Mouse (Mus musculus): Measurements from ENCODE around the gene Lama4.

Gene Lama4

DNA sequence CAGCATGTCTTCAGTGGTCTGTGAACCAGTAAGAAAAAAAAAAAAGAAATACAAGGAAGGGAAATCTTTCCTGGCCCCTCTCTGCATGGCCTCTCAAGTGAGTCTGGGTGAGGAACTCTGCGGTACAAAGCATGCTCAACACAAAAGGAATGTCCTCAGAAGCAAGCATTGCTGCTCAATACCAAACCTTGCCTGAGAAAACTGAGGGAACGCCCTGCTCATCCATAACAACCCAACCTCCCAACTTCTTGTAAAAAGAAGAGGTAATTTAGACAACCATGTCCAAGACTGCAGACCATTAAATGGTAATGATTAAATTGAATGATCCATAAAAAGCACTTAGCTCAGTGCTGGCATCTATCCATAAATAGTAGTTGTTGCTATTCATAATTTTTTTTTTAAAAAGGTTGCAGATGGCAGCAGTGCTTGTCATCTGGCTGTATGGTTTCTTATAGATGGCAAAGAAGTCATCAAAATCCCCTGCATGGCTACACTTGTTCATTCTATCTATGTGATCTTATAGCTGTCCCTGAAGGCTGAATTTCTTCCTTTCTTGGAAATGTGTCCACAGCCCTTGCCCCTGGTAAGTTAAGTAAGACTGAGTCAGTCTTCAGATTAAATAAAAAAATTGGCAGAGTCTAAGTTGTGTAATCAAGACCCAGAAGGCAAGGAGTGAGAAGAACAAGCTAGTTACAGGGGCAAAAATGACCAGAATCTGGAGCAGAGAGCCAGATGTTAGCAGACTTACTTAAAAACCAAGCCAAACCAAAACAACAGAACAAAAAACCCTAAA is 28.5 kb downstream of the Lama4 start:
- in situ Hi-C loops (cut with MboI; ENCODE audit: unreplicated experiment in 2 of 2), result no loop called here

DNA sequence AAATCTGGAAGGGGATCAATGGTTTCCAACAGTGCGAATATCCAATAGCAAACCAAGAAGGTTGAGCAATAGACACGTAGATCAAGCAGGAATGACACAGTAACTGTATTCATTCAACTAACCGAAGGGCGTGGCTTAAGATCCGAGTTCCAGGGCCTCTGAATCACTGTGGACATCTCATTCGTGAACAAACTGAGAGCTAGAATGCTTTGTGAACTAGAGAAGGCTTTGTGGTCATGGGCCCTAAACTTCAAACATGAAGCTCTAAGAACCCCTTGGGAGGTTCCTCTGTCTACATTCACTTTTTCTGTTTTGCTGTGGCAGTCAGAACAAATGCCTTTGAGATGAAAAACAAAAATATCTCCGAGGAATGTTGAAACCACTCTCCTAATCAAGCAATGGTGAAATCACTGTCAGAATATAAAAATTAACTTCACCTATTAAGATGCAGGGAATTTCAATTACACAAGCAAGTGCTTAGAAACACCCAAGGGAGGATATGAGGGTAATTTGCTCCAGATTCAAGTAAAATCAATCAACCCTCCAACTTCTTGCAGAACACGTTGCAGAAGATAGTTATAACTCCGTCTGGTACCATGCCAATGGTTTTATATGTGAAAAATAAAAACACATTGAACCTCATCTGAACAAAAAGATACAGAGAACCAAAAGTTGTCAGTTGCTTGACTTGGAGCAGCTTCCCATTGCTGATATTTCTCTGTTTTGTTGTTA is 29.6 kb downstream of the Lama4 start:
- in situ Hi-C loops (cut with MboI; ENCODE audit: unreplicated experiment in 2 of 2), result no loop called here

DNA sequence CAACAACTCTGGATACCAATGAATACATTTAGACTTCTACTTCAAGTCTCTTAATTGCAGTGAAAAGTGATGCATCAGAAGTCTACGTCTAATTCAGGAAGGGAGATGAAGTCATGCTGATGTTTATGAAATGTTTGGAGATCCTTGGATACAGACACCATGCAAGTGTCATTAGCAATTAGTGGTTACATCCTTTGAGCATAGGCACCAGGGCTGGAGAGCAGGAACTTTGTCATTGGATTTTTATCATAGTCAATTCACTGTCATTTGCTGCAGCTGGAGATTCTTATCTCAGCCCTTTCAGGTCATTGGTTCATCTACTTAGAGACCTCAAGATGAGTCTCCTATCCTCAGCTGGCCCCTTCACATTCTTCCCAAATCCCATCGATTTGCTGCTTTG is 30.6 kb downstream of the Lama4 start:
- in situ Hi-C loops (cut with MboI; ENCODE audit: unreplicated experiment in 2 of 2), result no loop called here

DNA sequence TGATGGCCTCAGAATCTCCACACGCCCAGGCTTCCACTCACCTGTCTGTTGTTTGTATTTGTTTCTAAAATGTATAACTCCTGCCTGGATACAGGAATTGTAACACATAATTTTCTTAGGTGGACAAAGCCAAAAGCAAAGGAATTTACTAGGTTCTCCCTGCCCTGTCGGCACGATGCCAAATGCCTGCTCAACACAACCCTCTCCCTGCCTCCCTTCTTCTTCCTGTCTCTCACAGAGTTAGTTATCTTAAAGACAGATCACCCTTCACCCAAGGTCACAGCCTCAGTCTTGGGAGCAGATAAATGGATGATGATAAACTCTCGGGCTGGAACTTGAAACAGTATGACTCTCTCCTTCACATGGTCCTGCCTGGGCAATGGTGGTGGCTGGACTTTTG is 35.6 kb downstream of the Lama4 start:
- in situ Hi-C loops (cut with MboI; ENCODE audit: unreplicated experiment in 2 of 2), result no loop called here

GRCm38 (mm10) chr10:39002521-39002920 is 37.2 kb downstream of the Lama4 start:
- in situ Hi-C loops (cut with MboI; ENCODE audit: unreplicated experiment in 2 of 2), result no loop called here

- in situ Hi-C loops (cut with MboI; ENCODE audit: unreplicated experiment in 2 of 2), result no loop called here
These were observed 38.2 kb downstream of the Lama4 start for GRCm38 (mm10) chr10:39003520-39003919.

- in situ Hi-C loops (cut with MboI; ENCODE audit: unreplicated experiment in 2 of 2), result no loop called here
These were observed 40.2 kb downstream of the Lama4 start for GRCm38 (mm10) chr10:39005494-39005893.

DNA sequence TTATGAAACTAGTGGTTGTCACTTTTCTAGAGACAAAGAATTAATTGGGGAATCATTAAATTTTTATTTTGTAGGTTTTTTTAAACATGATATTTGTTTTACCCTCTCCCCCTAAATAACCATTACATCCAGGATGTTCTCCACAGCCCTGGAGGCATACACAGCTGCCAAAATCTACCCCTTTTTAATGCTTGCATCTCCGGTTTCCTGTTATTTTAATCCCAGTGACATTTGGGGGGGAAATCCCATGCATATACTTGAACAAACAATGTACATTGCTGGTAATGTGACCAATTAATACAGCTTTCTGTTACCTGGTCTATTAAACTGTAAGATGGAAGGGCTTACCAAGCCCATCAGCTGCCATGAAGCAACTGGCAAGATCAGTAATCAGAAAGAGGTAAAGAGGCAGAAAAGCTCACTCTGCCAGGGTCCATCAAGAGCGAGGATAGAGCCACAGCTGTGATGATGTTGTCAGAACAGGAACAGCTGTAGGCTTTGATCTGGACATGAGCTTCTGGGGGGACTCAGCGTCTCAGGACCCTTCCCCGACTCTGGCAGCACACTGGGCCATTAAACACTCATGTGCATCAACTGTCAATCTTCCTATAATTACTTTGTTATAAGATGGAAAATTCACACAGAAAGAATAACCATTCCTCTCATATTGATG is 41.3 kb downstream of the Lama4 start:
- in situ Hi-C loops (cut with MboI; ENCODE audit: unreplicated experiment in 2 of 2), result no loop called here

DNA sequence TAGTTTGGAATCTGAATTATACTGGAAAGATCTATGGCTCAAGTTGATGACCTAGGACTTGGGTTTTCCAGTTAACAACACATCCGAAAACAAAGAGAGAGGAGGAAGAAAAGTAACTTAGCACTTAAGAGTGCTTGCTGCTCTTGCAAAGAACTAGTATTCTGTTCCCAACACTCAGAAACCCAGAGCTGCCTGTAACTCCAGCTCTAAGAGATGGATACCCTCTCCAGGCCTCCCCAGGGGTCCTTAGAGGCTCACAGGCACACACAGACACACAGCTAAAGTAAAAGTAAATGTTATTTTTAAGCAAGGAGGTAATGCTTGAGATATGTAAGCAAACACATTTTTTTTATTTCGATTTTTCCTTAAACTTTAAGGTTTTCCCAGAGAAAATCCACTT is 49.5 kb downstream of the Lama4 start:
- in situ Hi-C loops (cut with MboI; ENCODE audit: unreplicated experiment in 2 of 2), result no loop called here

- in situ Hi-C loops (cut with MboI; ENCODE audit: unreplicated experiment in 2 of 2), result no loop called here
These were observed 52.7 kb downstream of the Lama4 start for GRCm38 (mm10) chr10:39017986-39018385.

- in situ Hi-C loops (cut with MboI; ENCODE audit: unreplicated experiment in 2 of 2), result no loop called here
These were observed 53.3 kb downstream of the Lama4 start for GRCm38 (mm10) chr10:39018635-39019034.

GRCm38 (mm10) chr10:39023618-39024256 is 58.4 kb downstream of the Lama4 start:
- in situ Hi-C loops (cut with MboI; ENCODE audit: unreplicated experiment in 2 of 2), result loop anchor here in 1 of 2 experiments (10.0 kb wide), 1 partner anchor 139 kb away; no protein-coding TSS in a partner anchor

DNA sequence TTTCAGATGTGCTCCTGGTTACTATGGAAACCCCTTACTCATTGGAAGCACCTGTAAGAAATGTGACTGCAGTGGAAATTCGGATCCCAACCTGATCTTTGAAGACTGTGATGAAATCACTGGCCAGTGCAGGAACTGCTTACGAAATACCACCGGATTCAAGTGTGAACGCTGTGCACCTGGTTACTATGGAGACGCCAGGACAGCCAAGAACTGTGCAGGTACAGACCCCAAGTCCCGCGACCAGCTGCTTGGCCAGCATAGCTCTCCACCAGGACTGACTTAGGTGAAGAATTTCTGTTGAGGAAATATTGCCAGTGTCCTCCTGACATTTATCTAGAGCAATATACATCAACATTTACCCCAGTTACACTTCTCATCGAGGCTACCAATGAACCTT is 61.2 kb downstream of the Lama4 start:
- in situ Hi-C loops (cut with MboI; ENCODE audit: unreplicated experiment in 2 of 2), result loop anchor here in 1 of 2 experiments (10.0 kb wide), 1 partner anchor 142 kb away; no protein-coding TSS in a partner anchor

DNA sequence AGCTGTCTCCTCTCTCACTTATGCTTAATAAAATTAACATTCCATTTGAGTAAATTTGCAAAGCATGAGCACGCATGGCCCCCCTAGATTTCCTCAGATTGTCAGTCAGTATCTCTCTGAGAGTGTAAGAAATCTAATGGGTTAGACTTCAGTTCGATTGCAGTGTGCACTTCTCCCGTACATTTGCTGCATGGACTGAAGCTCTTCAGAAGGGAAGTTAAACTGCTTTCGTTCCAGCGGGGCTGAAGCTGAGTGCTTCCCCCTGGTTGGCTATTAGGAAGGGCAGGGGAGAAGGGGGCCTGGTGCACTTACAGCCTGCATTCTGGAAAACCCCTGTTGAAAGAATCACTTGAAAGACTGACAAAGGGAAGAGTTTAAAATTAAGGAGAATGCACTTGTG is 61.7 kb downstream of the Lama4 start:
- in situ Hi-C loops (cut with MboI; ENCODE audit: unreplicated experiment in 2 of 2), result loop anchor here in 1 of 2 experiments (10.0 kb wide), 1 partner anchor 142 kb away; no protein-coding TSS in a partner anchor

DNA sequence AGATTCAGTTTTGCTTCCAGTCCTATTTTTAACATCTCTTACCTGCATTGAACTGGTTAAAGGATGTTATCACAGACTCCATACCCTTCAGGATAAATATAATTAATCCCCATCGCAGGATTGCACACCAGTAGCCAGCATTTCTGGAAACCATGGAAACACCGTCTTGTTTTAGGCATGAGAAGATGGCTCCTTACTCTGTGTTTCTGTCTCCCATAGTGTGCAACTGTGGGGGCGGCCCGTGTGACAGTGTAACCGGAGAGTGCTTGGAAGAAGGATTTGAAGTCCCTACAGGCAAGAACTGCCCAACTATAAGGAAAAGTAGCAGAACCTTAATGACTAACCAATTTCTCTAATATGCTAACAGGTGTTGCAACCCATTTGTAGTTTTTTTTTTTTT is 63.1 kb downstream of the Lama4 start:
- in situ Hi-C loops (cut with MboI; ENCODE audit: unreplicated experiment in 2 of 2), result loop anchor here in 1 of 2 experiments (10.0 kb wide), 1 partner anchor 144 kb away; no protein-coding TSS in a partner anchor

DNA sequence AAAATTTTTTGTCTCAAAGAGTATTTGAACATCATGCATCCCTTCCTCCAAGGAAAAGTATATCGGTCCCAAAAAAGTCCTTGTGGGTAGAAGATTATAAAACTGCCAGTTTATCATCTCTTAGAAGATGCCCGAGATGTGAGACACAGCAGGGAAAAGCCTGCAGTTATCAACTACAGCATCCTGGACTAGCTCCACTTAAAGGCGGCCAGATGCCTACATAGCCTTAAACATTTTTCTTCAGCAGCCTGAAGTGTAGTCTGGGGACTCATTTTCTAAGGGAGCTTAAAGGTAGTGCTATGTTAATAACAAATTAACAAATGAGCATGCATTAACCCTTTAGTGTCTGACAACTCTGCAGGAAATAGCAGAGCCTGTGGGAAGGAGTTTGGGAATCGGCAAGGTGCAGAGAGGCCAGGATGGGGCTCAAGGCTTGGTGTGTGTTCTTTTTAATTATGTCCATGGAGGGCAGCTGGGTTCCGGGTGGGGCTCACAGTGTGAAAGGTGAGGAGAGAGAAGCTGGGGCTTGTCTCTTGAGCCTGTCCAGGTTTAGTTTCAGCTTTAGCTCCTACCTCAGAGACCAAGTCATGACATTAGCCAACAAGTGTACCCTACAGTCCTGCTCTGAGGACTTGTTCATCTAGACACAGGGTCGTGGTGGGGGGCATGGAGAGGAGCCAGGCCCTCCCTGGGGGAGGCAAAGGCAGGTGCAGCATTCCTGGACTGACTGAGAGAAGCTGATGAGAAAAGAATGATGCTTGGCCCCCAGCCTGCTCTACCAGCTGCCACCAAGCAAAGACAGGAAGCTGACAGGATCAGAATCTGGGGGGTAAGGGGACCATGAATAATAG is 64.2 kb downstream of the Lama4 start:
- in situ Hi-C loops (cut with MboI; ENCODE audit: unreplicated experiment in 2 of 2), result loop anchor here in 1 of 2 experiments (10.0 kb wide), 1 partner anchor 145 kb away; no protein-coding TSS in a partner anchor

DNA sequence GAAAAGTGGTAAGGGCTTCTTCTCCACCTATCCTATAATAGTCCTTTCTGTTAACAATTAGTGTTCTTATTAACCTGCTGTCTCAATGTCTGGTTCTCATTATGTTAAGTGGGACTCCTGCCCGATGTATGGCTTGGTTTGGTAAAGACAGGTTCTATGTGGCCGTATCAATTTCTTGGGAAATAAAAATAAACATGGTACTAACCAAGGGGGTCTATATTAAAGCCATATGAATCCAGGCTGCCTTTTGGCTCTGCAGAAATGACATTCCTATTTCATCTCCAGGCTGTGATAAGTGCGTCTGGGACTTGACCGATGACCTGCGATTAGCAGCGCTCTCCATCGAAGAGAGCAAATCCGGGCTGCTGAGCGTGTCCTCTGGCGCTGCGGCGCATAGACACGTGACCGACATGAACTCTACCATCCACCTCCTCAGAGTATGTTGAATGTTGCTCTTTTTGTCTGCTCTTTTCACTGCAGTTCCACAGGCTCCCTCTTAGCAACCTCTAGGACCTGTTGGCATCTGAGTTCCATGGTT is 64.9 kb downstream of the Lama4 start:
- in situ Hi-C loops (cut with MboI; ENCODE audit: unreplicated experiment in 2 of 2), result no loop called here

- in situ Hi-C loops (cut with MboI; ENCODE audit: unreplicated experiment in 2 of 2), result loop anchor here in 1 of 2 experiments (5.0 kb wide), 1 partner anchor 162 kb away; no protein-coding TSS in a partner anchor
These were observed 74.2 kb downstream of the Lama4 start for GRCm38 (mm10) chr10:39039564-39039963.

- in situ Hi-C loops (cut with MboI; ENCODE audit: unreplicated experiment in 2 of 2), result loop anchor here in 1 of 2 experiments (5.0 to 10.0 kb wide), 2 partner anchors 163 to 1965 kb away; no protein-coding TSS in a partner anchor
These were observed 74.7 kb downstream of the Lama4 start for GRCm38 (mm10) chr10:39040026-39040425.
